Mouse (Mus musculus): ENCODE data around the gene Pgd. TPM values are rescaled to one million over a fixed set of nuclear protein-coding genes. Genes with fewer than 3 reads are reported as not detected.
"Not testable (repeated sequence)": the region's sequence is repeated elsewhere in the genome, so short reads cannot be mapped to it uniquely, and the experiment has no call there.

Gene Pgd
- 250 and 255 TPM in 2 replicates for polyA plus RNA-seq (2015; fragmentation: Nextera tagmentation; extraction: Ambion mirVana)

DNA sequence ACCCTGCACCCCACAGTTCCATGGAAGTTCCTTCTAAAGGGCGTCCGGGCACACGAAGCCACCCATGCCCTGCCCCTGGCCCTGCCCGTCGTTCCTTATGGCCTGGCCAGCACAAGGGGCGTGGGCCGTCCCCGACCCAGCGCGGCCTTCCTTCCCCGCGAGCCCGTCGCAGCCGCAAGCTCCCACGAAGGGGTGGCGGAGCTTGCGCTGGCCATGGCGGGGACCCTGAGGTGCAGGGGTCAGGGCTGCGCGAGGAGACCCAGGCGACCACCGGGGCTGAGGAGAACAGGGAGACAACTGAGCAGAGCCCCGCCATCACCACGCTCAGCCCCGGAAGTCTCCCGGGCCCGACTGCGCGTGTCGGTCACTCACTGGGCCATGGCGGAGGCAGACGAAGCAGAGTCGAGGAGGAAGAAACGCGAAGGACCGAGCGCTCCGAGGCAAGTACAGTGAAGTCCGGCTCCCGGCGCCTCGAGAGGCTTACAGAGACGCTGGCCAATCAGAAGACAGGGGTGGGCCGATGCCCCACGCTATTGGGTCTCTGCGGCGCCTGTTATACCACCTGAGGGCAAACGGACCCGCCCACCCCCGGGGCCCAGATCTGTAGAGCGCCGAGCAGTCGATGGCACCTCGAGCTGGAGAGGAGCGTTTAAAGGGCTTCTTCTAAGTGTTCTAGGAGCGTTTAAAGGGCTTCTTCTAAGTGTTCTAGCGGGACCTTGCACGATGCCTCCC, at the start of gene Pgd:
Gene Pgd, minus strand, starts transcription at position 557 of the 732 bp plus-strand sequence.
- Histone ChIP-seq H3K4me1 (ENCODE audit: control insufficient read depth, insufficient read depth, low read length) (peaks cover 21% of the 10 kb centered on the region), H3K36me3 (ENCODE audit: control insufficient read depth, insufficient read depth, low read length) (peaks cover 4% of the 10 kb centered on the region; the same call in 1 of the 2 replicates), H3K27ac (ENCODE audit: low read length) (peak within 1 kb of the TSS; percentile 95), H3K27me3 (replicated peaks; ENCODE audit: control insufficient read depth, insufficient read depth, low read length) (no peaks in the 10 kb centered on the region), H3K9me3 (ENCODE audit: control insufficient read depth, low read length) (no peaks in the 10 kb centered on the region), H3K9ac (ENCODE audit: low read depth, low read length) (peak within 1 kb of the TSS; percentile 96), H3K4me2 (ENCODE audit: low read depth, low read length) (peak within 1 kb of the TSS; percentile 87), H3K4me3 (ENCODE audit: low read length) (peak within 1 kb of the TSS; percentile 97)
- ATAC-seq = peak; percentile 95
- under 1% methylated on average over 59 of the region's 59 CpGs for WGBS

GRCm38 (mm10) chr4:149215982-149216381, 49.4 kb upstream of the Pgd start:
- peaks cover 3% of the 10 kb centered on the region; the same call in 1 of the 2 replicates for H3K4me1 ChIP-seq (ENCODE audit: control insufficient read depth, insufficient read depth, low read length)
- no peak overlapping the region for H3K4me3 ChIP-seq (ENCODE audit: low read length)
- H3K27me3 ChIP-seq (replicated peaks; ENCODE audit: control insufficient read depth, insufficient read depth, low read length) = no peaks in the 10 kb centered on the region
- no peak overlapping the region for H3K9ac ChIP-seq (ENCODE audit: low read depth, low read length)
- no peaks in the 10 kb centered on the region for H3K9me3 ChIP-seq (ENCODE audit: control insufficient read depth, low read length)
- H3K36me3 ChIP-seq (ENCODE audit: control insufficient read depth, insufficient read depth, low read length) = peaks cover 18% of the 10 kb centered on the region
- H3K4me2 ChIP-seq (ENCODE audit: low read depth, low read length) = no peak overlapping the region
- peak; percentile 38; the same call in 1 of the 2 replicates for ATAC-seq
- no peak overlapping the region for H3K27ac ChIP-seq (ENCODE audit: low read length)
- WGBS = 84% methylated on average over 9 of the region's 9 CpGs

- H3K9me3 ChIP-seq (ENCODE audit: control insufficient read depth, low read length) = no peaks in the 10 kb centered on the region
- 15% methylated on average over 2 of the region's 2 CpGs for WGBS
- ATAC-seq = peak; percentile 89
- peaks cover 3% of the 10 kb centered on the region; the same call in 1 of the 2 replicates for H3K4me1 ChIP-seq (ENCODE audit: control insufficient read depth, insufficient read depth, low read length)
- no peaks in the 10 kb centered on the region for H3K27me3 ChIP-seq (replicated peaks; ENCODE audit: control insufficient read depth, insufficient read depth, low read length)
- H3K4me3 ChIP-seq (ENCODE audit: low read length) = no peak overlapping the region
- no peak overlapping the region for H3K9ac ChIP-seq (ENCODE audit: low read depth, low read length)
- H3K36me3 ChIP-seq (ENCODE audit: control insufficient read depth, insufficient read depth, low read length) = peaks cover 18% of the 10 kb centered on the region
- no peak overlapping the region for H3K4me2 ChIP-seq (ENCODE audit: low read depth, low read length)
- peak overlapping the region; percentile 27; the same call in 1 of the 2 replicates for H3K27ac ChIP-seq (ENCODE audit: low read length)
Observed at GRCm38 (mm10) chr4:149215397-149215796, 48.8 kb upstream of the Pgd start.

- peaks cover 18% of the 10 kb centered on the region; the same call in 1 of the 2 replicates for H3K36me3 ChIP-seq (ENCODE audit: control insufficient read depth, insufficient read depth, low read length)
- not testable (repeated sequence) for H3K4me3 ChIP-seq (ENCODE audit: low read length); H3K27me3 ChIP-seq (replicated peaks; ENCODE audit: control insufficient read depth, insufficient read depth, low read length); H3K9me3 ChIP-seq (ENCODE audit: control insufficient read depth, low read length); H3K27ac ChIP-seq (ENCODE audit: low read length); H3K4me2 ChIP-seq (ENCODE audit: low read depth, low read length); H3K4me1 ChIP-seq (ENCODE audit: control insufficient read depth, insufficient read depth, low read length); H3K9ac ChIP-seq (ENCODE audit: low read depth, low read length); ATAC-seq
- WGBS = 94% methylated on average over 2 of the region's 2 CpGs
Observed at GRCm38 (mm10) chr4:149214468-149214867, 47.9 kb upstream of the Pgd start.

- WGBS = 94% methylated on average over 9 of the region's 9 CpGs
- peaks cover 3% of the 10 kb centered on the region; the same call in 1 of the 2 replicates for H3K4me1 ChIP-seq (ENCODE audit: control insufficient read depth, insufficient read depth, low read length)
- H3K36me3 ChIP-seq (ENCODE audit: control insufficient read depth, insufficient read depth, low read length) = peaks cover 18% of the 10 kb centered on the region; the same call in 1 of the 2 replicates
- ATAC-seq = no peak
- no peaks in the 10 kb centered on the region for H3K9me3 ChIP-seq (ENCODE audit: control insufficient read depth, low read length)
- no peaks in the 10 kb centered on the region for H3K27me3 ChIP-seq (replicated peaks; ENCODE audit: control insufficient read depth, insufficient read depth, low read length)
- no peak overlapping the region for H3K9ac ChIP-seq (ENCODE audit: low read depth, low read length)
- H3K4me3 ChIP-seq (ENCODE audit: low read length) = no peak overlapping the region
- H3K27ac ChIP-seq (ENCODE audit: low read length) = no peak overlapping the region
- H3K4me2 ChIP-seq (ENCODE audit: low read depth, low read length) = no peak overlapping the region
Observed at GRCm38 (mm10) chr4:149213466-149213865, 46.9 kb upstream of the Pgd start.

- WGBS = 95% methylated on average over 6 of the region's 6 CpGs
Observed at GRCm38 (mm10) chr4:149211441-149211840, 44.9 kb upstream of the Pgd start.

GRCm38 (mm10) chr4:149202467-149202866, 35.9 kb upstream of the Pgd start:
- 82% methylated on average over 3 of the region's 3 CpGs for WGBS
- H3K36me3 ChIP-seq (ENCODE audit: control insufficient read depth, insufficient read depth, low read length) = peaks cover 3% of the 10 kb centered on the region; the same call in 1 of the 2 replicates
- no peaks in the 10 kb centered on the region for H3K27me3 ChIP-seq (replicated peaks; ENCODE audit: control insufficient read depth, insufficient read depth, low read length)
- no peaks in the 10 kb centered on the region for H3K4me1 ChIP-seq (ENCODE audit: control insufficient read depth, insufficient read depth, low read length)
- H3K4me2 ChIP-seq (ENCODE audit: low read depth, low read length) = no peak overlapping the region
- no peak overlapping the region for H3K4me3 ChIP-seq (ENCODE audit: low read length)
- H3K27ac ChIP-seq (ENCODE audit: low read length) = no peak overlapping the region
- ATAC-seq = no peak
- H3K9me3 ChIP-seq (ENCODE audit: control insufficient read depth, low read length) = no peaks in the 10 kb centered on the region
- no peak overlapping the region for H3K9ac ChIP-seq (ENCODE audit: low read depth, low read length)

More at GRCm38 (mm10) chr4:149211441-149211840, 44.9 kb upstream of the Pgd start:
- peaks cover 18% of the 10 kb centered on the region; the same call in 1 of the 2 replicates for H3K36me3 ChIP-seq (ENCODE audit: control insufficient read depth, insufficient read depth, low read length)
- H3K4me3 ChIP-seq (ENCODE audit: low read length); H3K9ac ChIP-seq (ENCODE audit: low read depth, low read length); H3K27me3 ChIP-seq (replicated peaks; ENCODE audit: control insufficient read depth, insufficient read depth, low read length); ATAC-seq; H3K27ac ChIP-seq (ENCODE audit: low read length); H3K4me1 ChIP-seq (ENCODE audit: control insufficient read depth, insufficient read depth, low read length); H3K4me2 ChIP-seq (ENCODE audit: low read depth, low read length); H3K9me3 ChIP-seq (ENCODE audit: control insufficient read depth, low read length): not testable (repeated sequence)

DNA sequence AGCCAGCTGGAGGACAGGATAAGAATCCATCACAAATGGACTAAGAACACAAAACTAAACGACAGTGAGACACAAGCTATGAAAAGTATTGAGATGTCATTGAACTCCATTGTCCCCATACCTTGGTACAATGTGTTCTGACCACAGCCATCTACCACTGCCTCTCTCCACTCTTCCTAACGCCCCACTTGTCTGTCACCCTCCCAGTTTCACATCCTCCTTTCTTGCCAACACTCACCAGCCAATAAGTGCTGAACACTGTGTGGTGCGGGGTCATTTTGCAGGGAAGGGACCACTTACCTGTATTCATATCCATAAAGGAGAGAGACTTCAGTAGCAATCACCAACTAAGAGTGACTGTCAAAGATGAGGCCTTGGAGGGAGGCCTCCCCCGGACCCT, 34.5 kb upstream of the Pgd start:
- Histone ChIP-seq H3K36me3 (ENCODE audit: control insufficient read depth, insufficient read depth, low read length) (peaks cover 3% of the 10 kb centered on the region; the same call in 1 of the 2 replicates), H3K27me3 (replicated peaks; ENCODE audit: control insufficient read depth, insufficient read depth, low read length) (no peaks in the 10 kb centered on the region), H3K4me2 (ENCODE audit: low read depth, low read length) (no peak overlapping the region), H3K9me3 (ENCODE audit: control insufficient read depth, low read length) (no peaks in the 10 kb centered on the region), H3K27ac (ENCODE audit: low read length) (no peak overlapping the region), H3K4me3 (ENCODE audit: low read length) (no peak overlapping the region), H3K4me1 (ENCODE audit: control insufficient read depth, insufficient read depth, low read length) (no peaks in the 10 kb centered on the region), H3K9ac (ENCODE audit: low read depth, low read length) (no peak overlapping the region)
- no peak for ATAC-seq
- 88% methylated on average over 4 of the region's 4 CpGs for WGBS

DNA sequence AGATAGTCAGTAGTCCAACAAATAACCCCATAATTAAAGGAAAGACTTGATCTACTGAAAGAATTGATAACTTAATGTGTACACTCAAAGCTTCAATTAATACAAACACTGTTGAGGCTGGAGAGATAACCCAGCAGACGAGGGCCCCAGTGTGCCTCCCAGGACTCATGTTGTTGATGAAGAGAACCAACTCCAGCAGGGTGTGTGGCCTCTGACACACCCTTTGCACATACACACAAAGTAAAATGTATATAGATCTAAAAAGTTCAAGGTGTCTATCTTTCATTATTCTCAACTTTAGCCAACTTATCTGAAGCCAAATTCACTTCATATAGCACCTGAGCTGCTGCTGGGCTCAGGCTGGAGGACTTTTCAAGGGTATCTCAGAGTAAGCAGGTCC, 30.6 kb upstream of the Pgd start:
- 62% methylated on average over 1 of the region's 1 CpGs for WGBS
- Histone ChIP-seq H3K36me3 (ENCODE audit: control insufficient read depth, insufficient read depth, low read length) (peaks cover 3% of the 10 kb centered on the region; the same call in 1 of the 2 replicates), H3K27me3 (replicated peaks; ENCODE audit: control insufficient read depth, insufficient read depth, low read length) (no peaks in the 10 kb centered on the region), H3K9me3 (ENCODE audit: control insufficient read depth, low read length) (no peaks in the 10 kb centered on the region), H3K4me1 (ENCODE audit: control insufficient read depth, insufficient read depth, low read length) (no peaks in the 10 kb centered on the region), H3K4me2 (ENCODE audit: low read depth, low read length) (no peak overlapping the region), H3K9ac (ENCODE audit: low read depth, low read length) (no peak overlapping the region), H3K27ac (ENCODE audit: low read length) (no peak overlapping the region), H3K4me3 (ENCODE audit: low read length) (no peak overlapping the region)
- ATAC-seq = no peak
